Mouse (Mus musculus): ENCODE results near the gene Mst1.

Gene Mst1

DNA sequence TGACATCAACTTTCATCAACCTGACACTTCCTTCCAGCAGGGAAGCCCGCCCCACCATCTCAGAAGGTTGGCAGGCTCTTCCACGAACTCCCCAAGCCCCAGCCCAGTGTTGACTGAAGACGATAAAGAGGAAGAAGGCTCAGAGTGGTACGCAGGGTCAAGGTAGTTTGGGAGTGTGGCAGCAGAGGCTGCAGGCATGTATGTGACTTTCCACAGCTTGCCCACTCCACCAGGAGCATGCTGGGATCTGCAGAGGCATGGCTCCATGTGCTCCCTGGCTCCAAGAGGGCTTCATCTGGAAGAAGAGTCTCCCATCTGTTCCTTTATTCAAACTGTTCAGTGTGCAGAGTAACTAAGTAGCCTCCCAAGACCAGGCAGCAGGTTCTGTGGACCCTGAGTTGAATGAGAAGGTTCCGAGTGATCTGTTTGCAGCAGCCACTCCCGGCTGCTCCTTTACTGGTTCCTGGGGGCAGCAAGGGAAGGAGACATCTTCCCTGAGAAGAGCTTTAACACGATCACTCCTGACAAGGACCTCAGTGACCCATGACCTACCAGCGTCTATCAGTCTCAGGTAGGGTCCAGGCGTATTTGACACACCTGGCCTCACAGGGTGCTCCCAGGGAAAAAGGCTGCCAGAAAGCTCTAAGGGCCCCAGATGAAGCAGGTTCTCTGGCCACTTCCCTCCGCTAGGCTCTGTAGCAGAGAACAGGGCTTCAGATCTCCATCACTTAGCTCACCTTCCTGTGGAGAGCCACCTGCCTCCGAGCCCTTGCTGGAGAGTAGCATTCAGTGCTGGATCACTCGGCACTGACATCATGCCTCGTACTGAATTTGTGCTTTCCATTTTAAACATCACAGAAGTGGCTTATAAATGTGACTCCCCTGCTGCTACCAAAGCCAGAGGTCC lies 49.1 kb downstream of the Mst1 start:
- no peak for DNase-seq (ENCODE audit: low read depth)

DNA sequence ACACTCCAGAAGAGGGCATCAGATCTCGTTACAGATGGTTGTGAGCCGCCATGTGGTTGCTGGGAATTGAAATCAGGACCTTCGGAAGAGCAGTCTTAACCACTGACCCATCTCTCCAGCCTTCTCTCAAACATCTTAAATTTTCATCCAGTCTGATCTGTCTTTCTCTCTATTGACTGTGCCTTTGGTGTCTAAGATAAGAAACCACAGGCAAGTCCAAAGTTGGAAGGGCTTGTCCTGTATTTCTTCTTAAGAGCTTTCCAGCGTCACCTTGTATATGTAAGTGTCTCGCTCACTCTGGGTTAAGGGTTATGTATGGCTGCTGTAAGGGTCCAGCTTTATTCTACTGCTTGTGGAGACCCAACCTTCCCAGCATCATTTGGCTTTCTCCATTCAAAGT lies 51.3 kb downstream of the Mst1 start:
- no peak for DNase-seq (ENCODE audit: low read depth)

DNA sequence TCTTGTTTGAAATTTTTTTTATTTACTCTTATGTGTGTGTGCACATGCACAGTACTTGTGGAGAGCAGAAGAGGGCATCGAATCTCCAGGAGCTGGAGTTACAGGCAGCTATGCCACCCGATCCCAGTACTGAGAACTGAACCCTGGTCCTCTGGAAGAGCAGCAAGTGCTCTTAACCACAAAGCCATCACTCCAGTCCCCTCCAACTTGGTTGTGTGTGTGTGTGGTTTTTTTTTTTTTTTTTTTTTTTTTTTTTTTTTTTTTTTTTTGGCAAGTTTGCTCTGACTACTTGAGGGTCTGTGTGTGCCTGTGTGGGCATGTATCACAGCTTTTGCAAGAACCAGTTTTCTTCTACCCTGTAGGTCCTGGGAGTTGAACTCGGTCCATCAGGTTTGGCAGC lies 52.1 kb downstream of the Mst1 start:
- DNase-seq (ENCODE audit: low read depth): no peak

DNA sequence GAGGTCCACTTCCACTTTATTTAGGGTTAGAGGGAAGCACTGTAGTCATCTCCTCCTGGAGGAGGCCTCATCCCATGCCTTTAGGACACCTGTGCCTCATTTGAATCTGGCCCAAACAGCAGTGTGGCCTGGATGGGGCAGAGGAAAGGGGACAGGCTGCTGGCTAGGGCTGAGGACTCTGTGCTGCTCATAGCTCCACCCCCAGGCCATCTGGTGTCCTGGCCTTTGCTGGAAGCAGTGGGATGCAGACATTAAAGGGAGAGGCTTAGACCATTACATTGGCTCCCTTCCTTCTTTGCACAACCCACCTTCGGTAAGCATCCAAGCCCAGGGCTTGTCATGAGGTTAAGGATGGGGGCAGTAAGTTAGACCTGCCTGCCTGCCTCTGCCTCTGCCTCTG lies 53.2 kb downstream of the Mst1 start:
- DNase-seq (ENCODE audit: low read depth): no peak

All from induced T-regulatory cell, adult 2 months (primary cell).